Mouse (Mus musculus) megakaryocyte, embryonic 14.5 days (primary cell): ENCODE measurements around the gene Nfib.

Experiments
- FLI1 ChIP-seq: IDR thresholded peaks from 2 replicates; pipeline ENCODE4 v1.6.1; 2012; ENCODE audit warnings: low read length, inconsistent platforms, mixed read lengths
- GATA1 ChIP-seq: IDR thresholded peaks from 3 replicates; pipeline ENCODE4 v1.6.1; 2012; ENCODE audit warnings: mixed read lengths, low read length, inconsistent platforms, borderline replicate concordance

GRCm38 (mm10) chr4:82360081-82360511, 345.5 kb downstream of the Nfib start:
- TF ChIP-seq GATA1 (no peak), FLI1 (no peak)
